Mouse (Mus musculus): ENCODE data around the gene Ttc28. TPM values are rescaled to one million over a fixed set of nuclear protein-coding genes. Genes with fewer than 3 reads are reported as not detected.

Gene Ttc28
- polyA plus RNA-seq, 1 experiment from 2014 or later, result 24.7 TPM

DNA sequence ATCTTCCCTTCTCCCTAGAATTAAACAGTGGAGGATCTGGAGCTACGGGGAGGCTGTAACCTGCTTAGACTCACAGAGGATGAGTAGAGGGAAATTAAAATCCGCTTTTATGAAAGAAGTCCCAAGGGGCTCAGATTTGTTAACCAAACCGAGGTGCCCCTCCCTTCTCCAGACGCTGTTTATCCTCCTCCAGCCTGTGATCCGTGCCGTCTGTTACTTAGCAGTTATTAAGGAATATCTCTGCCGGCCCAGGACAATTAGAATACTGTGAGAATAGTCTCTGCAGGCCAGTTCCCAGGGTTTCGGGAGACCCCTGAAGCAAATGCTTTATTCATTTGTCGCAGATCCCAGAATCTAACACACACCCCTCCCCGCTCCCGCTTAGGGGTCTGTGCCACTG is 283.8 kb downstream of the Ttc28 start:
- Histone ChIP-seq H3K27me3 (peaks cover 10% of the 10 kb centered on the region), H3K36me3 (no peaks in the 10 kb centered on the region), H3K4me3 (no peak overlapping the region), H3K4me2 (replicated peaks) (peak overlapping the region; percentile 25), H3K27ac (replicated peaks) (peak overlapping the region; percentile 81), H3K9ac (replicated peaks) (0 out of 2 replicates have a peak overlapping the region, but pooled peaks have one; percentile 2), H3K9me3 (no peaks in the 10 kb centered on the region), H3K4me1 (peaks cover 64% of the 10 kb centered on the region)
- whole genome bisulfite sequencing, result 25% methylated on average over 11 of the region's 11 CpGs
- peak; percentile 70 for ATAC-seq (ENCODE audit: low FRiP score, low read depth)

- H3K4me3 ChIP-seq, result no peak overlapping the region
- no peak for ATAC-seq (ENCODE audit: low FRiP score, low read depth)
- no peaks in the 10 kb centered on the region for H3K9me3 ChIP-seq
- WGBS, result 32% methylated on average over 9 of the region's 9 CpGs
- peak overlapping the region; percentile 81 for H3K27ac ChIP-seq (replicated peaks)
- H3K4me1 ChIP-seq, result peaks cover 57% of the 10 kb centered on the region
- H3K4me2 ChIP-seq (replicated peaks), result 0 out of 2 replicates have a peak overlapping the region, but pooled peaks have one; percentile 13
- H3K36me3 ChIP-seq, result no peaks in the 10 kb centered on the region
- no peak overlapping the region for H3K9ac ChIP-seq (replicated peaks)
- H3K27me3 ChIP-seq, result peaks cover 7% of the 10 kb centered on the region
These were observed 284.8 kb downstream of the Ttc28 start for GRCm38 (mm10) chr5:111164348-111164920.

DNA sequence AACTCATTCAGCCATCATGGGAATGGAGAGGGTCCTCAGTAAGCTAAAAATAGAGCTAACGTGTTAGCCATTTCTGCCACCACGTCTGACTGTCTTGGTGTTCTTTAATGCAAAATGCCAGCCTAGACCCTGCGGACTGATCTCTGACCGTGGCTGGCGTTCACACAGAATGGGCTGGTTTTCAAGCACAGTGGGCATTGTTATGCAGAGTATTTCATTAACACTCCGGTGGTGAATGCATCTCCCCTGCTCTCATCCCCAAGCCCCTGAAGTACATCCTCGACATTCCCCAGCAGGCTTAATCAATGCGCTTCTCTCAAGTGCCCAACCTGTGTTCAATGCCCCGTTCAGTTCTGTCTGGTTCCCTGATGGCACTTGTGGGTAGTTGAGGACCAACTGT is 290.8 kb downstream of the Ttc28 start:
- H3K4me2 ChIP-seq (replicated peaks), result no peak overlapping the region
- H3K4me1 ChIP-seq, result peaks cover 29% of the 10 kb centered on the region
- H3K27me3 ChIP-seq, result peaks cover 7% of the 10 kb centered on the region; the same call in 1 of the 2 replicates
- H3K4me3 ChIP-seq, result no peak overlapping the region
- H3K9ac ChIP-seq (replicated peaks), result no peak overlapping the region
- 18% methylated on average over 9 of the region's 9 CpGs for WGBS
- ATAC-seq (ENCODE audit: low FRiP score, low read depth), result no peak
- H3K9me3 ChIP-seq, result no peaks in the 10 kb centered on the region
- no peaks in the 10 kb centered on the region for H3K36me3 ChIP-seq
- H3K27ac ChIP-seq (replicated peaks), result peak overlapping the region; percentile 46; the same call in 1 of the 2 replicates

DNA sequence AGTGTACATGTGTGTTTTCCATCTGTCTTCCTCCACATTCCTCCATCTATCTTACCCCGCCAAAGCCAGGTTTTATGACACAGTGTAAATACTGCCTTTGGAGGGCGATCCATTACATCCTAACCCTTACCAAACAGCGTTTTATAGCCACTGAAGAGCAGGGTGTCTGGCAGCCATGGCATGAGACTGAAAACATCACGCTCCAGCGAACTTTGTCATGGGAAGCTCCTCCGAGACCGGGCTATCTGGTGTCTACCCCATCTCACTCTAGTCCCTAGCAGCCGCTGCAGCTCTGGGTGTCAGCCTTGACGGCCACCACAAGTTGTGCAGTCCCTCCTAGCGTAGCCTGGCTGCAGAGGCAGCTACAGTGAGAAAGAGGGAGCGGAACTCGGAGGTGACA is 295.8 kb downstream of the Ttc28 start:
- Histone ChIP-seq H3K9me3 (no peaks in the 10 kb centered on the region), H3K4me1 (peaks cover 49% of the 10 kb centered on the region), H3K27me3 (no peaks in the 10 kb centered on the region), H3K36me3 (no peaks in the 10 kb centered on the region), H3K9ac (replicated peaks) (no peak overlapping the region), H3K4me3 (no peak overlapping the region), H3K4me2 (replicated peaks) (no peak overlapping the region), H3K27ac (replicated peaks) (peak overlapping the region; percentile 35; the same call in 1 of the 2 replicates)
- ATAC-seq (ENCODE audit: low FRiP score, low read depth), result no peak
- whole genome bisulfite sequencing, result 72% methylated on average over 12 of the region's 12 CpGs

- Histone ChIP-seq H3K9me3 (no peaks in the 10 kb centered on the region), H3K4me1 (peaks cover 49% of the 10 kb centered on the region), H3K36me3 (no peaks in the 10 kb centered on the region), H3K4me2 (replicated peaks) (no peak overlapping the region), H3K4me3 (no peak overlapping the region), H3K9ac (replicated peaks) (no peak overlapping the region), H3K27ac (replicated peaks) (0 out of 2 replicates have a peak overlapping the region, but pooled peaks have one; percentile 35), H3K27me3 (no peaks in the 10 kb centered on the region)
- 59% methylated on average over 9 of the region's 9 CpGs for WGBS
- no peak for ATAC-seq (ENCODE audit: low FRiP score, low read depth)
These were observed 296.2 kb downstream of the Ttc28 start for GRCm38 (mm10) chr5:111175842-111176241.

DNA sequence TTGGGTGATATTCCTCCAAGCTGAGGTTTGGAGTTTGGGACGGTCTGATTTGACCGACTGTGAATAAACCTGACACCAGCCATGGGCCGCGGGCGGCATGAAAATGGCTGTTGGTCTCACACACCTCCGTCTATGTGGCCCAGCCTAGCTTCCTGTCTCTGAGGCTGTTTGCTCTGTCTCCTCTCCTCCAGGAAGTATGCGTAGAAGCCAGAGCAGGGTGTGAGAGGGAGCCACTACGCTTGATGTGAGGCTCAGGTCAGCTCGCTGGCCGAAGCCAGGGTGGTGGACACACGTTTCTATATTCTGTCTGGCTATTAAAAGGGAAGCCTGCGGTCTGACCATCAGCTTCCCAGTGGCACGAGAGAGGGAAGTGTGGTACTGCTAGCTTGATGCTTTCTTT is 296.8 kb downstream of the Ttc28 start:
- peaks cover 55% of the 10 kb centered on the region for H3K4me1 ChIP-seq
- H3K4me3 ChIP-seq, result no peak overlapping the region
- 89% methylated on average over 13 of the region's 13 CpGs for WGBS
- H3K27me3 ChIP-seq, result no peaks in the 10 kb centered on the region
- no peak overlapping the region for H3K27ac ChIP-seq (replicated peaks)
- no peaks in the 10 kb centered on the region for H3K36me3 ChIP-seq
- ATAC-seq (ENCODE audit: low FRiP score, low read depth), result no peak
- no peak overlapping the region for H3K9ac ChIP-seq (replicated peaks)
- H3K9me3 ChIP-seq, result no peaks in the 10 kb centered on the region
- no peak overlapping the region for H3K4me2 ChIP-seq (replicated peaks)

DNA sequence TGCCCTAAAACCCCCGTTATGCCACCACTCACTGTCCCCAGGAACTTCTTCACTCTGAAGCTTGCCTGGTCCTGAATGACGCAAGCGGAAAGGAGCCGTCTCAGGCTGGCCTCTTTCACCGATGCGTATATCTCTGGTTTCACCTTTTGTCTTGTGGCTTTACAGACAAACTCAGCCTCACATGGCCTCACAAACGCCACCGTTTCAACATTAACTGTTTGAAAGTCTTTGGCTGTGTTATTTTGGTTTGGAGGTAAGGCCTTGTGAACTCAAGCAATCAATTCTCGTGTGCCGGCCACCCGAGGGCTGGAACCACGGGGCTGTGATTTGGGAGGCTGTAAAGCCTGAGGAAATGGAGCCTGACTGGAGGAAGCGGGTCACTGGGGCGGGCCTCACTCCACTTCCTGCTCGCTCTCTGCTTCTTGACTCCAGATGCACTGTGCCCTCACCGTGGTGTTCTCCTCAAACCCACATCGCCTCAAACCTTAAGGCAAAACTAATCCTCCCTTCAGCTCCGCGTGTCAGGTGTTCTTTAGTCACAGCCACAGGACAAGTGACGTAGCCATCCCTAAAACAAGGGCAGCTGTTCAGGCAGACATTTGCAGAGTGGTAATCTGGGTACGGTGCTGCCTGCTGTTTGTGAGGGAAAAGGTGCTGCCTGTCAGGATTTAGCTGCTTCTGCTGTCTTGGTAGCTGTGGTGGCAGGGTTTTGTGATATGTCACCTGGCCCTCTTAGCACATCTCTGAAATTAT is 298.9 kb downstream of the Ttc28 start:
- Histone ChIP-seq H3K4me2 (replicated peaks) (no peak overlapping the region), H3K9me3 (no peaks in the 10 kb centered on the region), H3K27me3 (no peaks in the 10 kb centered on the region), H3K4me3 (no peak overlapping the region), H3K36me3 (peaks cover 7% of the 10 kb centered on the region; the same call in 1 of the 2 replicates), H3K27ac (replicated peaks) (peak overlapping the region; percentile 22), H3K9ac (replicated peaks) (no peak overlapping the region), H3K4me1 (peaks cover 57% of the 10 kb centered on the region)
- no peak for ATAC-seq (ENCODE audit: low FRiP score, low read depth)
- WGBS, result 70% methylated on average over 21 of the region's 21 CpGs

DNA sequence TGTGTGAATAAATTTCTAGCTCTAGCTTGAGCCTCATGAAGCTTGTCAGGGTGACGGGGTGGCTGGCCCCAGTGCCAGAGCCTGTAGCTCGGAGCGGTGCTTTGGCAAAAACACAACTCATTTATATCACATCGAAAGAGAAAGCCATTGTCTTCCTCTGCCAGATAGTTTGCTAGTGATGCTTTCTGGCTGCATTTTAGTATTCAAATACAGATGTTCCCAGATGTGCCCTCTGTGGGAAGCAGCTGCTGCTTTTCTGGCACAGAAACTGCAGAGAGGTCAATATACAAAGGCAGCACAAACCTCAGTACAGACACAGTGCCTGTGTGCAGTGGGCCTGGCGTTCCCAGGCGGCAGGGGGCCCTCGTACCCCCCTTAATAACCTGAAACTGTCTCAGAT is 300.0 kb downstream of the Ttc28 start:
- ATAC-seq (ENCODE audit: low FRiP score, low read depth), result no peak
- 65% methylated on average over 7 of the region's 7 CpGs for WGBS
- Histone ChIP-seq H3K27ac (replicated peaks) (peak overlapping the region; percentile 74; the same call in 1 of the 2 replicates), H3K4me3 (no peak overlapping the region), H3K4me1 (peaks cover 57% of the 10 kb centered on the region), H3K4me2 (replicated peaks) (no peak overlapping the region), H3K36me3 (peaks cover 12% of the 10 kb centered on the region; the same call in 1 of the 2 replicates), H3K27me3 (no peaks in the 10 kb centered on the region), H3K9ac (replicated peaks) (no peak overlapping the region), H3K9me3 (no peaks in the 10 kb centered on the region)

GRCm38 (mm10) chr5:111180091-111181053 is 300.8 kb downstream of the Ttc28 start:
- no peak overlapping the region for H3K4me3 ChIP-seq
- H3K27me3 ChIP-seq, result no peaks in the 10 kb centered on the region
- H3K9me3 ChIP-seq, result no peaks in the 10 kb centered on the region
- peak overlapping the region; percentile 16; the same call in 1 of the 2 replicates for H3K9ac ChIP-seq (replicated peaks)
- no peak for ATAC-seq (ENCODE audit: low FRiP score, low read depth)
- 72% methylated on average over 25 of the region's 25 CpGs for WGBS
- peaks cover 12% of the 10 kb centered on the region; the same call in 1 of the 2 replicates for H3K36me3 ChIP-seq
- peaks cover 52% of the 10 kb centered on the region for H3K4me1 ChIP-seq
- peak overlapping the region; percentile 74 for H3K27ac ChIP-seq (replicated peaks)
- H3K4me2 ChIP-seq (replicated peaks), result no peak overlapping the region

DNA sequence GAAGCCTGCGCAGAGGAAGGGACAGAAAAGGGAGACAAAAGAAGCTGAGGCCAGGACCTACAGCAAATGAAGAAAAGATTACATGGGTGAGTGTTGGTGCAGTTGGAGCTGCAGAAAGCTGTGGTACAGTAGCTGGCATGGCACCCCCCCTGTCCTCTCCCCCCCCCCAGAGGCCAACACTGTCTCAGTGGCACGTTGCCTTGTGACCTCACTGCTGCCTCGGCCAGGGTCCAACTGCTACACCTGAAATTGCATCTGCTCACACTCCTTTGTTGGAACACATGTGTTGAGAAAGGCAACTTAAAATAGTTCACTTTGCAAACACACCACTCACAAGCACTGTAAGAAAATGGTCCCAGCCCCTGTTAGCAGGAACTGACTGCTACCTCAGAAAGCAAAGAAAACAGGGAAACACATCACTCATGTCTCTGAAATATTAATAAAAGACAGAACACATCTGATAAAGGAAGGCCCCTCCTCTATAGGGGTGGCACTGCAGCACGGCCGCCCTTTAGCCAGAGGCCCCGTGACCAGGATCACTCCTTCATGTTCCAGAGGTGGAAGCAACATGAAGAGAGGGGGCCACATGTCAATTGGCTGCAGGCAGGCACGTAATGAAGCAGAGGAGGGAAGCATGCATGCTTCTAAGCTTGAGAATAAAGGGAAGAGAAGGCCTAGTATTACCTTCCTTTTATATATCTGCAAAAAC is 301.8 kb downstream of the Ttc28 start:
- Histone ChIP-seq H3K36me3 (peaks cover 12% of the 10 kb centered on the region; the same call in 1 of the 2 replicates), H3K27me3 (no peaks in the 10 kb centered on the region), H3K27ac (replicated peaks) (peak overlapping the region; percentile 74), H3K4me2 (replicated peaks) (no peak overlapping the region), H3K9ac (replicated peaks) (peak overlapping the region; percentile 16; the same call in 1 of the 2 replicates), H3K4me3 (no peak overlapping the region), H3K4me1 (peaks cover 47% of the 10 kb centered on the region), H3K9me3 (no peaks in the 10 kb centered on the region)
- 89% methylated on average over 7 of the region's 7 CpGs for WGBS
- ATAC-seq (ENCODE audit: low FRiP score, low read depth), result no peak

GRCm38 (mm10) chr5:111186600-111186999 is 307.0 kb downstream of the Ttc28 start:
- ATAC-seq (ENCODE audit: low FRiP score, low read depth), result peak; percentile 54; the same call in 1 of the 2 replicates
- Histone ChIP-seq H3K9me3 (no peaks in the 10 kb centered on the region), H3K27me3 (no peaks in the 10 kb centered on the region), H3K9ac (replicated peaks) (no peak overlapping the region), H3K4me1 (peaks cover 23% of the 10 kb centered on the region), H3K27ac (replicated peaks) (no peak overlapping the region), H3K36me3 (peaks cover 12% of the 10 kb centered on the region; the same call in 1 of the 2 replicates), H3K4me2 (replicated peaks) (no peak overlapping the region; the same call in 1 of the 2 replicates), H3K4me3 (no peak overlapping the region)
- 42% methylated on average over 11 of the region's 11 CpGs for WGBS
